Mouse (Mus musculus): ENCODE data around the gene Macrod1.

Gene Macrod1

DNA sequence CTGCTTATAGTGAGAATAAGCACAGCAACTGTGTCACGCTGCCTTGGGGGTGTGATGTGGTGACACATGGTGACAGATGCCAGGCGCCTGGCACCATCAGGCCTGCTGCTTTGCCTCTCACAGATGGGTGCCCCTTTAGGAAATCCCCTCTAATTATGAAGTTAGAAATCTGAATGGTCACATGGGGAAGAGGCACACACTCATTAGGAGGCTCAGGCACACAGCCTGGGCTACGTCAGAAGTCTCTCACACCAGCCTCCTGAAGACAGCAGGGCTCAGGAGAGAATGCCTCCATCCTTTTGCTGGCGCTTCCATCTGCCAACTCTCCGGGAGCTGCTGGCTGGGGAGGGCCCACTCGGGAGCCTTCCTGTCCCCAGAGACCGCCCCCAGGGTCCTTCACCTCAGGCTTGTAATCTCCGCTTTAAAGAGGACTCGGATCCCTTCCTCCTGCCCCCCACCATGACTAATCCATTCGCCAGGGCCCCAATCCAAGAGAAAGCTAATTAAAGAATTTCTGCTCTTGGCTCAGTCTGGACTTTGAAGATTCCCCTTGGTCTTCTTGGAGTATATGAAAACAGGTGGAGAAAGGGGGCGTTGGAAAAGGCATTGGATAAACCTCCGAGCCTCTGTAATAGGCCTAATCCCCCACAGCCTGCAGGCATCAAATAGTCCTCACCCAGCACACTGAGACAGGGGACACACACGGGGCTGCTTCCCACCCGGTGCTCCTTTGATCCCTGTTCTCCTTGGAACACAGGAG is 26.6 kb downstream of the Macrod1 start:
- DNase-seq (ENCODE audit: low spot score in 2 of 2): no peak

DNA sequence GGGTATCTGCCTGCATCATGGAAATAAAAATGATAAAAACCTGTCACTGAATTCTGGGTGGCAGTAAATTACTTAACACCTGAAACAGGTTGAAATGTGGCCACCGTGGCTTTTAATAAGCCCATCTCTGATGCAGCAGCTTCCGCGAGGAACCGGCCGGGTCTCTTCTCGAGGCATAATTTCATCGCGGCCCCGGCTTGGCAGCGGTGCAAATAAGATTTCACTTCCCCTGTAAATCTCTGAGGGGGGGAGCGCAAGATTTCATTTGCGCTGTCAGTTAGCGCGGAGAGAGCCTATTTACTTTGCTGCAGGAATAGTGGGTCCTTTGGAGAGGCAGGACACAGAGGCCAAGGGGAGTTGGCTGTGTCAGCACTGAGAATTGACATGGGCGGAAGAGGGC is 28.1 kb downstream of the Macrod1 start:
- no peak for DNase-seq (ENCODE audit: low spot score in 2 of 2)

DNA sequence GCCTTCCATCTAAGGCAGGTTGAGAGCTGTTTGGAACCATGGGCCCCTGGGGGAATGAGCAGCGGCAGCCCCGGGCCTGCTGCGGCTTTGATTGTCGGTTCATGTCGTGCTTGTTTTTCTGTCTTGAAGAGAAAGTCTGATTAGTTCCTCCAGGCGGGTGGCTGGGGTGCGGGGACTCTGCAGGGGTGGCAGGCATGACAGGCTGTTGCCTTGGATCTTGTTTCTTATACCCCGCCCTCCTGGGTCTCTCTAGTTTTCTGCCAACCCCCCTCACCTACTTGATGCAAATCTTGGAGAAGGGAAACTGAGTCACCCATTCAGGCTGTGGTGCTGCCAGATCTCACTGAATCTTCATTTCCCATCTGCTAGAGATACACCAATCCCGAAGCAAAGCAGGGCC is 31.9 kb downstream of the Macrod1 start:
- DNase-seq (ENCODE audit: low spot score in 2 of 2): peak in 1 of 2 experiments; percentile 33

DNA sequence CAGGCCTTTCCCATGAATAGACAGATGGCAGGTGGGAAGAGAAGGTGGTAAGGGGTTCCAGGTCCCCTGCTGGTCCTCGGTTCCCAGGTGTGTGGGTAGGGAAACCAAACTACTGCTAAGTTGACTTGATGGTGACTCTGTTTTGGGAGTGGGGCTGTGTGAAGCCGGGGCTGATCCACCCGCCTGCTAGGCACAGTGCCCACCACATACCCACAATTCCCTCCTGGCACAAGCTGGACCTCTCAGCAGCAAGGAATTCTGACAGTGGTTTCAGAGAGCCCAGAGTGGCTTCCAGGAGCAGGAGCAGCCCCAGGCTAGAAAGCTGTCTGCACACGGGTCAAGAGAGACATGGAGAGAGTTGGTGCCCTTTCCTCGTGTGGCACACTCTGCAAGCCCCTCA is 32.4 kb downstream of the Macrod1 start:
- no peak for DNase-seq (ENCODE audit: low spot score in 2 of 2)

DNA sequence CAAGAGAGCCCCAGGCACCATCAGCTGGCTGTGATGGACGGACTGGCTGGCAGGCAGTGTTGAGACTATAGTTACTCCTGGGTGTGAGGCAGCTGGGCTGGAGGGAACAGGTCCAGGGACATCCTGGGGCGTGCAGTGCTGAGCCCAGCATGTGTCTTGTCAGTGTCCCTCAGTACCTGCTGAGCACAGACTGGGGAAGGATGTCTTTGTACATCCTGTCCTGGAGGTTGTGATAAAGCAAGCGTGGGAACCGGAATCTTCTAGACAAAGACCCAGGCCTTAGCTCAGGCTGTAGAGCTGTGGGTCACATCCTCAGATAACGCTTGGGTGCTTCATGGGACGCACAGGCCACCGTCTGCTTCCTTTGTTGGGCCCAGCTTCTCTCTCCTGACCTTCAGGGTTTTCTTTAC is 33.2 kb downstream of the Macrod1 start:
- DNase-seq (ENCODE audit: low spot score in 2 of 2): no peak

DNA sequence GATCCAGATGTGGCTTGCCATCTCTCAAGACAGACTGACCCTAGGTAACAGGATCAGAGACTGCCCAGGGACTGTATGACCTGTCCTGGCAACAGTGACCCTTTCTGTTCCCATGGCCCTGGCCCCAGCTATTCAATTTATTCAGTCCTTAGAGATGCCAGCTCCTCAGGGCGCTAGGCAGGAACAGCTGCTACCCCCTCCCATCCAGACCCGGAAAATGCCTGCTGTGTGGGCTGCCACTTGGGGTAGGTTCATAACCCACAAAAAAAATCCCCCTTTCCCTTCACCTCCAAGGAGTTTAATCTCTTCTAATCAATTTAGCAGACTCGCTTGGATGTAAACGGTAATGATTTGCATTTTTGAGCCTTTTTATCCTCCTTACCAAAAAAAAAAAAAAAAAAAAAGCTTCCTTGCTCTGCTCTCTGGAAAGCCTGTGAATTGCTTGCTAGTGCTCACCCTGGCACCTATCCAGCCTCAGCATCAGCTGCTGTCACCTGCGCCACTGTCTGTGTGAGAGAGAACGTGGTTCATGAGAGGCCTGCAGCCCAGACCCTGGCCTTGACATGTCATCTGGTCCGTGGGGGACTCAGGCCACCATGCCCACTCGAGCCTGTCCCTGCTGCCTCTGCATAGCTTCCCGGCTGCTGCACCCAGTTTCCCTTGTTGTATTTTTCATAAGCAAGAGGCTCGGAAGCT is 33.9 kb downstream of the Macrod1 start:
- DNase-seq (ENCODE audit: low spot score in 2 of 2): no peak

DNA sequence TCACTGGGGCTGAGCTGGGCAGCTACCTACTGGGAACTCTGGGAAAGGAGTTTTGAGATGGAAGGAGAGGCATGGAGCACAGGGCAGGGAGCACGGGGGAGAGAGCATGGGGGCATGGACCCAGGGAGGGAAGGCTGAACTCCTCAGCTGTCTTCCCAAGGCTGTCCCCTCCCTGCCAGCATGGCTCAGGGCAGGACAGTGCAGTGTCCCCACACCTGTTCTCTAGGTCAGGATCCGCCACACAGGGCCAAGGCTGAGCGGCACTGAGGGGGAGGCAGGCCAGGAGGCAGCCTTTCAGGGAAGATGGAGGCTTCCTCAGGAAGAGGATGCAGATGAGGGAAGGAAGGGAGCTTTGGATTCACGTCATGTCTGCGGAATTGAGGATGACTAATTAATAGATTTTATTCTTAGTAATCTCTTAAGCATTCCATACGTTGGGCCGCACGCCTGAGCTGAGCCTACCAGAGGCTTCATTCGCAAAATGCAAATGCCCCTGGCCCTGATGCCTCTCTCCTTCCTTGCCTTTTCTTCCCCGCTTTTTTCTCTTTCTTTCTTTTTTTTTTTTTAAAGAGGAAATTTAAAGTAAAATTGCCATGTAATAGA is 34.9 kb downstream of the Macrod1 start:
- DNase-seq (ENCODE audit: low spot score in 2 of 2): no peak

DNA sequence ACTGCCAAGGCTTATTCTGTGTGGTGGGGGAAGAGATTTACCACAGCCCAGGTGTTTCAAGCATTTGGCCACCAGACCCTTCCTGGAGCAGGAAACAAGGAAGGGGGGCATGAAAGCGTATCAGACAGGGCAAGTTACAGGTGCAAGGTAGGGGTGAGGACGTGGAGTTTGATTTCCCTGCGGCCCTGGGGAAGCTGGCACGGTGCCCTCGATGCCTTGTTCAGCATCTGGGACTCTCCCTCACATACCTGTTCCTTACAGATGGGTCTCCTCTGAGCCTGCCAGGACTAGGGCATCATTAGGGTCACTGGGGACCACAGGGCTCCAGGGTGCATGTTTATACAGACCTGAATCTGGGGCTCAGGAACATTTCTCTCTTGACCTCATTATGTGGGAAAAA is 36.1 kb downstream of the Macrod1 start:
- no peak for DNase-seq (ENCODE audit: low spot score in 2 of 2)

DNA sequence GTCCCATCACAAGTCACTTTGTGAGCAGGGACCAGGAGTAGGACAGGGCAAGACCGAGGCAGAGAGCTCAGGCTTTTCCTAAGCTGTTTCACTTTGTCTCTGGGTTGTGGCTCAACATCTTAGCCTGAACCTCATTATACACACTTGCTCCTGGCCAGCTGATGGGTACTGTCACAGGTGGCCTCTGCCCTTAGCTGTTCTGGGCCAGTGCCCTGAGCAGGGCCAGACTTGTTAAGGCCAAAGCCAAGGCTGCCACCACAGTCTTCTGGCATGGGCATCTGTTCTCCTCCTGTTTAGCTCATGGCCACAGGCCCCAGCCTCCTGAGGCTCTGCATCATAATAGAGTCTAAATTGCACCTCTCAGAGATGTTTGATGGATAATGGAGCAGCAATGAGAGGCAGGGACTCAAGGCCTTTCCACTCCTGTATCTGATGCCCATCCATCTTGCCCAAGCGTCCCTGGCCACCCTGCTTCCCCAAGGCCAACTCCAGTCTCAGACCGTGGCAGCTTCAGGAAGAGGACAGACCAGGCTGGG is 43.1 kb downstream of the Macrod1 start:
- no peak for DNase-seq (ENCODE audit: low spot score in 2 of 2)

DNA sequence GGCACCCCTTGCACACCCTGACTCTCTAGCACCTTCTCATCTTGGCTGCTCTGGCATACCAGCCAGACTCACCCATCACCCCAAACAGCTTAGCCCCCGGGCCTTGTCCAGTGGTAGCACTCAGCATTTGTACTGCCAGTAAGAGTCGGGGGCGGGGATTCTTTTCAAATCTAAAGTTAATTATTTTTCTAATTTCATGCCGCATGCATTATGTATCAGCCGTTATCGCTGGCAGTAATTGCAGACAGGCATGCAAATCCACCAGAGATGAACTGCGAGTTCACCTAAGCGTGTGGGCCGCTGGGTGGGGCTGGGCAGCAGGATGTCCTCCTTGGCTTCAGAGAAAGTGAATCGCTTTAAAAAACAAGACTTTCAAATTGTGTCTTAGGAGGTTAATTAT is 45.4 kb downstream of the Macrod1 start:
- DNase-seq (ENCODE audit: low spot score in 2 of 2): no peak

DNA sequence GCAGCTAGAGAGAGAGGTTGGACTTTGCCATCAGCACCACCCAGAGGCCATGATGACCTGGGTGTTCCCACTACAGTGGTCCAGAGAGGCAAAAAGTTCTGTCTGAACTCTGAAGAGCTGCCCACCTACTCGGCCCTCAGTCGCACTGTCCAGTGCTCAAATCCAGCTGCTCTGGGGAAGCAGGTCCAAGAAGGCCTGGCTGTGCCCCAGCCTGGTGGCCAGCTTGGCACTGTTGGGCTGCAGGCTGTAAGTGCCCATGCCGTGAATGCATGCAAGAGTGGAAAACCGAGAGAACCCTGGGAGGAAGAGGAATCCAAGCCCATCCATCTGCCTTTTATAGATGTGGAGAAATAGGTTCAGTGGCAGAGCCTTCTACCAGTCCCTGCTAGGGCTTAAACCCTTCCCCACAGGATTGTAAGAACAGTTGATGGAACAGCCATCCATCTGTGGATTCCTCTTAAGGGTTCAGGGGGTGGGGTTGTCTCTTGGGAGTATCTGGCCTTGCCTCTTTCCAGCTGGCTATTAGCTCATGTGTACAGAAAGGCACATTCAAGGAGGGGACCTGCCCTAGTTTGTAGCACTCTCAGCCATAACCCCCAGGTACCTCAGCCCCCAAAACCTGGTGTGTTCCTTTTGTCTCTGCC is 46.9 kb downstream of the Macrod1 start:
- no peak for DNase-seq (ENCODE audit: low spot score in 2 of 2)

DNA sequence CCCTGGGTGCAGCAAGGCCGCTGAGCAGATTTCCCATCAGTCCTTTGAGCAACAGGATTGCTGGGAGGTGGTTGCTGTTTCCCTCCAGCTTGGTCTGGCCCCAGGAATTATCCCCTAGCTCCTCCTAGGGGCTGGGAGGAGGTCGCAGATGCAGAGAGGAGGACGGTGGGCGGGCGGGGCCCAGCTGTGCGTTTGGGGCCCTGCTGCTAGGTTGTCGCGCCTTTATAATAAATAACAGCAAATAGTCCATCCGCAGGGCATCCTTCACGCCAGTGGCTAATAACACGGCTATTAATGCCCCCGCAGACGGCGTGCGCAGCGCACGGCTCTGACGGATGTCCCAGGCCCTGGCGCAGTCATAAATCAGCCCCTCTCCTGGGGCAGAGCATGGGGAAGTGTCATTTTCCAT is 47.4 kb downstream of the Macrod1 start:
- DNase-seq (ENCODE audit: low spot score in 2 of 2): no peak

DNA sequence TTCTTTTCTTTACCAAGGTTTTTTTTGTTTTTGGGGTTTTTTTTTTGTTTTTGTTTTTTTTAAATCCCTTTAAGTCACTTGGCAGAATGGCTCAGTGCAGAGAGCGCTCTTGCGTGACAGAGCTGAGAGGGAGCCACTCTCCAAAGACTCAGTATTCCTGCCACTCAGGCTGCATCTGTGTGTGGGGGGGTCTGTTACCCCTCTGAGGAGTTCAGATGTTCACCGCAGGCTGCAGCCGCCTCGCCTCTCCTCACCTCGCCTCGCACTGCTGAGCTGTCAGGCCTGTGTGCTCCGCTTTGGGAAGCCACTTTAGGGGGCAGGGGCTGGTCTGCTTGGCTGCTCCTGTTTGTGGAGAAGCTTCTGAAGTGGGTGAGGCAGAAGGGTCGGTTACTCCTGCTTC is 48.9 kb downstream of the Macrod1 start, which contains the start of gene Flrt1:
TSS of gene Flrt1 (minus strand) at position 186 of the 400 bp plus-strand sequence.
- DNase-seq (ENCODE audit: low spot score in 2 of 2): no peak

DNA sequence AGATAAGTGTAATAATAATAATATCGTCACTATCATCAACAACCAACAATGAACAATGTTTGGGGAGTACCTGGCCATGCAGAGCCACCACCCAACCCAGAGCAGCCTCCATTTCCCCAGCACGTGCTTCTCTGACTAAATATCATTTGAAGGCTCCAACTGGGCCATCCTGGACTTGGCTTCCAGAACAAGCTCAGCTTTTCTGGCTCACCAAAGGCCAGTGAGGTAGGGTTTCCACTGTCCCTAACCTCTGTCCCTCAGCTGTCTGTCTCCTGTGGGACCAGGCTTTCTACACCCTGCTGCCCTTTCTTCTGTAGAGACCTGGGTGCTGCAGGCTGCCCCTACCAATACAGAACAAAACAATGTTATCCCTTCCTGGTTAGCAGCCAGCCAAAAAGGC is 50.0 kb downstream of the Macrod1 start:
- DNase-seq (ENCODE audit: low spot score in 2 of 2): no peak

DNA sequence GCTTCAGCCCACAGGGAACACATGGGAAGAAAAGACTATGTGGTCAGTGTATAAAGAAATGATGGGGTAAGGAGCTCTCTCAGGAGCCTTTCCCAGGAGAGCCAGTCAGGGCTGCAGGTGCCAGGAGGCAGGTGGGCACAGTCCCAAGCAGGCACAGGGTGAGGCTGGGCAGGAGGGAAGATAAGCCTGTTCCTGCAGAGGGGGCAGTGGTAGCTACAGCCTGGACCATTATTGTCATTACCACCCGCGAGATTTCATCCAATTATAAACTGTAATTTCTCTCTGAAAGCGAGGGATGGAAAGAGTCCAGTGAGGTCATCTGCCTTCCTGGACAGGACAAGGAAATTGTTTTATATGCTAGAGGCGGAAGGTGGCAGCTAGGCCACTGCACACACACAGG is 50.6 kb downstream of the Macrod1 start:
- DNase-seq (ENCODE audit: low spot score in 2 of 2): no peak

DNA sequence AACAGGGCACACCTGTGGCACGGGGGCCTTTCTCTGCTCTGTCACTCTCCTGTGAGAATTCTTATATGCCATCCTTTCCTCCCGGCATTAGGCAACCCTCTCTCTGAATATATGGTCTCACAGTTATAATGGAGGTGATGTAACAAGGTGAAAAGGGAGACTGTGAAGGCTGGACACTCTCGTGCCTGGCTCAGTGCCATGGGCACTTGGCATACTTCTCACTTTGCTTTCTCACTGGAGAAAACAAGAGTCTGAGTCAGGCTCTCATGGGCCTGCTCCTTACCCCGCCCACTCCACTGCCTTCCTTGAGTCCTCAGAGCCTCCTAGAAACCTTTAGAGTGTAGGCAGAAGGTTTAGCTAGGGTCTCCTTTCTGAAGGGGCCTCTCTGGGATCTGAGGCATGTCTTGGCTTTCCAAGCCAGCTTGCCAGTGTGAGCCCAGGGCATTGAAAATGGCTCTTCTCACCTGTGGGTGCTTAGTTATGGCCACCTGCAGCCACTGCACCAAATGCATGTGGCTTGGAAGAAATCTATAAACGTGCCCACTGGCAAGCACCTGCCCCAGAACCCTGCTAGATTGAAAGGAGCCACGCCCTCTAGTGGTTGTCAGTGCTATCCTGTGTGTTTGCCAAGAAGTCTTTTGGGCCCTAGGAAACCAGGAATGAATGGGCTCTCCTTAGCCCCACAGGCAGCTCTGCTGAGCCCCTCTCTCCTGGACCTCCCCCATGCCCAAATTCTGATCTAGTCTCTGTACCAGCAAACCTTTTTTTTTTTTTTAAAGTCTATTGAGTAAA is 51.7 kb downstream of the Macrod1 start:
- DNase-seq (ENCODE audit: low spot score in 2 of 2): peak in 1 of 2 experiments; percentile 41

DNA sequence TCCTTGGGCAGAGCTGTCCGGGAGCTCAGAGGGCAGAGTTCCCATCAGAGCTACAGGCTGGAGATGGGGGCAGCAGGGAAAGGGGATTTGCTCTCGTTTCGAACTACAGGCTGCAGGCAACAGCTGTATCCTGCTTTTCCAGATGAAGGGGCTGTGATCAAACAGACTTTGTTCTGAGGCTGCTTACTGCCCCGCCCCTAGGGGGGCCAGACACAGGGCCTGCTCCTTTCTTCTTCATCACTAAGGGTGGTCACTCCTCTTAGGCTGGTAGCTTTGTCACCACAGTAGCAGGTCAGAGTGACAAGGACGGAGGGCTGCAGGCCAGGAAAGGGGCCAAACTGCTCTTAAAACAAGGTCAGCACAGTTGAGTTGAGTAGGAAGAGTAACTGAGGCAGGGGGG is 53.5 kb downstream of the Macrod1 start:
- DNase-seq (ENCODE audit: low spot score in 2 of 2): no peak

DNA sequence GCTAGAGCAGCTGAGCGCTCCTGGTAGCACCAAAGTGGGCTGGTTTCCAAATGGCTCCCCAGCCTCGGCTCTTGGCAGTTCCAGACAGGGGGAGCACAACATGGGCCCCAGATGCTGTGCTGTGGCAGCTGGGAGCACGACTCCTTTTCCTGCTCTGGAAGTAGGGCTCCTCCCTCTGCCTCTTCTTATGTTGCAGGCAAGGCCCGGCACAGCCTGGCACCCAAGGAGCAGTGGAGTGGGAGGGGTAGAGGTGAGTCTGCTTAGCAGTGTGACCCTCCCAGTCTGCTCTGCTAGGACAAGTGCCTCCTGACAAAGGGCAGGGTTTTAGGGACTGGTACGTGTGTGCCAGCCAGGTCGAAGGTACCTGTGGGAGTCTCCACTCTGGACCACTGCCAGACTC is 54.3 kb downstream of the Macrod1 start:
- DNase-seq (ENCODE audit: low spot score in 2 of 2): no peak

DNA sequence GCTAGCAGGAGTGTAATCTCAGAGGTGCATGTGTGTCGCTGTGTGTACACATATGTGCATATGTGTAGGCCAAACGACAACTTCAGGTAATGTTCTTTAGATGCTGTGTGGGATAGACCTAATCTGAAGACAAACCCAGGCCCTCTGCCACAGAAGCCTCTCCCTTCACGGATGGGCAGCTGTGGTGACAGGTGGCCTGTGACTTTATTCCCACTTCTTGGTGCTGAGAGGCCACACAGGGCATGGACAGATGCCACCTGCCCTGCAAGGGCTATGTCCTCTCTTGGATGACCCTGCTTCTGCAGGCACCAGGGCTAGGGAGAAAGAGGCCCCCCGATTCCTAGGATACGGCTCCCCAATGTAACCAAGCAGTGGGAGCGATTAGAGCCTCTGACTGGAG is 54.7 kb downstream of the Macrod1 start:
- no peak for DNase-seq (ENCODE audit: low spot score in 2 of 2)

DNA sequence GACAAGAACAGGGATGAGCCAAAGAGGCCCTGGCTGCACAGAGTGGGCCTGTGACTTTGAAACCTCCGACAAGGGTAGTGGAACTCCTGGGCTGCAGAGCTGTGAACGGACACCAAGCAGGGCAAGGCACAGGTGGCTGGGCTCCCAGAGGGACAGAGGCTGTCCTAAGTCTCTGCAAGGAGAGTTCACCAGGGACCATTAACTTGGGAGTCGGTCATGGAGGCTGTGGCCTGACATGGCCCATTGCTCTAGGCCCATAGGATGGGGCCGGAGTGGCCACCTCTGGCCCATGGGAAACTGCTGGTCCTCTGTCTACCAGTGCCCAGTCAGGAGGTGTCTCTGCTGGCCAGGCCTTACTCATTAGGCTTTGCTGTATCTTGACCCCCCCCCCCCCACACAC is 55.1 kb downstream of the Macrod1 start:
- DNase-seq (ENCODE audit: low spot score in 2 of 2): no peak

DNA sequence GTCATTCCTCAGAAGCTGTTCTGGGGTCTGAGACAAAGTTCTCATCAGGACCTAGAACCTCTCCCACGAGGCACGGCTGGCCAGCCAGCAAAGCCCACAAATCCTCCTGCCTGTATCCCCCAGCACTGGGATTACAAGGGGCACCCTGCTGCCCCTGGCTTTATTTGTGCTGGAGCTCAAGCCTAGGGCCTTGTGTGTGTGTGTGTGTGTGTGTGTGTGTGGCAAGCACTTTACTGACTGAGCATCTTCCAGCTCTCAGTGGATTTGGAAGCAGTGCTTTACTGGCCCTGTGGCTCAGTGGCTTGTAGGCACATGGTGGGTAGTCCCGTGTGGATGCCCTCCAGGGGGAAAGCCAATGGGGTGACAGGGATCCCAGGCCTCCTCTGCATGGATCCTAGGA is 56.0 kb downstream of the Macrod1 start:
- no peak for DNase-seq (ENCODE audit: low spot score in 2 of 2)
